26 mouse cellular contexts compared by ENCODE assay signal in genomic region chr11:121631410-121631809, GRCm38 (mm10). TPM values are rescaled to one million over a fixed set of nuclear protein-coding genes. Genes with fewer than 3 reads are reported as not detected.
DNase-seq lines count a peak whose midpoint lies in the region; ATAC-seq lines count a peak whose summit lies in the region.
"Had no signal": no experiment of that assay in that cellular context is flagged by ENCODE, and none has a peak within 500 bp of the region (broad histone marks: within the 10 kb centered on the region; RNA-seq: fewer than 3 reads in every experiment).

No protein-coding gene starts in this region.

- no peak overlapping the region for H3K4me2 ChIP-seq in forebrain, embryonic 15.5 days (replicated peaks)
- H3K4me2 ChIP-seq in forebrain, embryonic 11.5 days (ENCODE audit: low read depth, low read length, severe bottlenecking), result no peak overlapping the region
- H3K4me2 ChIP-seq in midbrain, embryonic 11.5 days, result no peak overlapping the region
- no peak overlapping the region for H3K4me2 ChIP-seq in midbrain, embryonic 13.5 days (replicated peaks)
- H3K4me2 ChIP-seq: hindbrain, embryonic 15.5 days; limb, embryonic 13.5 days; liver, embryonic 12.5 days had no signal

- H3K9me3 ChIP-seq in forebrain, embryonic 15.5 days, result no peaks in the 10 kb centered on the region
- no peaks in the 10 kb centered on the region for H3K9me3 ChIP-seq in forebrain, embryonic 11.5 days (ENCODE audit: control insufficient read depth, low read length)
- no peaks in the 10 kb centered on the region for H3K9me3 ChIP-seq in midbrain, embryonic 11.5 days (ENCODE audit: control insufficient read depth, low read length)
- no peaks in the 10 kb centered on the region for H3K9me3 ChIP-seq in midbrain, embryonic 13.5 days
- H3K9me3 ChIP-seq: embryonic facial prominence, embryonic 10.5 days; G1E; hindbrain, embryonic 15.5 days; limb, embryonic 13.5 days; liver, embryonic 12.5 days had no signal

- no peaks in the 10 kb centered on the region for H3K4me1 ChIP-seq in forebrain, embryonic 15.5 days
- H3K4me1 ChIP-seq in forebrain, embryonic 11.5 days (replicated peaks; ENCODE audit: control insufficient read depth, insufficient read depth, low read length), result no peaks in the 10 kb centered on the region
- H3K4me1 ChIP-seq in midbrain, embryonic 11.5 days (ENCODE audit: control insufficient read depth, insufficient read depth, low read length), result no peaks in the 10 kb centered on the region
- H3K4me1 ChIP-seq in midbrain, embryonic 13.5 days (replicated peaks), result no peaks in the 10 kb centered on the region
- H3K4me1 ChIP-seq: embryonic facial prominence, embryonic 10.5 days; hindbrain, embryonic 15.5 days; limb, embryonic 13.5 days; liver, embryonic 12.5 days had no signal

- H3K9ac ChIP-seq in forebrain, embryonic 15.5 days (replicated peaks), result no peak overlapping the region
- no peak overlapping the region for H3K9ac ChIP-seq in forebrain, embryonic 11.5 days (ENCODE audit: low read length)
- no peak overlapping the region for H3K9ac ChIP-seq in midbrain, embryonic 11.5 days (ENCODE audit: low read length)
- H3K9ac ChIP-seq in midbrain, embryonic 13.5 days (replicated peaks), result no peak overlapping the region
- H3K9ac ChIP-seq: hindbrain, embryonic 15.5 days; limb, embryonic 13.5 days; liver, embryonic 12.5 days had no signal

- WGBS in forebrain, embryonic 15.5 days, result 79% methylated on average over 7 of the region's 7 CpGs
- 88% methylated on average over 7 of the region's 7 CpGs for WGBS in forebrain, embryonic 11.5 days
- WGBS in midbrain, embryonic 11.5 days, result 95% methylated on average over 7 of the region's 7 CpGs
- 93% methylated on average over 7 of the region's 7 CpGs for WGBS in midbrain, embryonic 13.5 days

- H3K27ac ChIP-seq in forebrain, embryonic 15.5 days (replicated peaks), result 0 out of 2 replicates have a peak overlapping the region, but pooled peaks have one; percentile 38
- no peak overlapping the region for H3K27ac ChIP-seq in forebrain, embryonic 11.5 days (ENCODE audit: low read depth, low read length)
- no peak overlapping the region for H3K27ac ChIP-seq in midbrain, embryonic 11.5 days (ENCODE audit: low read depth, low read length)
- H3K27ac ChIP-seq in midbrain, embryonic 13.5 days, result no peak overlapping the region
- H3K27ac ChIP-seq: embryonic facial prominence, embryonic 10.5 days; hindbrain, embryonic 15.5 days; limb, embryonic 13.5 days; liver, embryonic 12.5 days; stomach, postnatal 0 days had no signal

- H3K27me3 ChIP-seq in forebrain, embryonic 15.5 days, result no peaks in the 10 kb centered on the region
- no peaks in the 10 kb centered on the region for H3K27me3 ChIP-seq in forebrain, embryonic 11.5 days (ENCODE audit: control insufficient read depth, insufficient read depth, low read length)
- no peaks in the 10 kb centered on the region for H3K27me3 ChIP-seq in midbrain, embryonic 11.5 days (ENCODE audit: control insufficient read depth, insufficient read depth, low read length)
- H3K27me3 ChIP-seq in midbrain, embryonic 13.5 days, result no peaks in the 10 kb centered on the region
- H3K27me3 ChIP-seq: CH12.LX; hindbrain, embryonic 15.5 days; limb, embryonic 13.5 days; liver, embryonic 12.5 days had no signal

- H3K36me3 ChIP-seq in forebrain, embryonic 15.5 days, result no peaks in the 10 kb centered on the region
- no peaks in the 10 kb centered on the region for H3K36me3 ChIP-seq in forebrain, embryonic 11.5 days (ENCODE audit: control insufficient read depth, insufficient read depth, low read length)
- no peaks in the 10 kb centered on the region for H3K36me3 ChIP-seq in midbrain, embryonic 11.5 days (ENCODE audit: control insufficient read depth, insufficient read depth, low read length)
- H3K36me3 ChIP-seq in midbrain, embryonic 13.5 days, result peaks cover 12% of the 10 kb centered on the region; the same call in 1 of the 2 replicates

- DNase-seq in forebrain, embryonic 11.5 days (ENCODE audit: low spot score), result no peak
- peak; percentile 31 for DNase-seq in midbrain, embryonic 11.5 days (ENCODE audit: low spot score, missing footprints)
- peak; percentile 45 for DNase-seq in cerebellum, adult 11-12 months
- DNase-seq in cerebellum, postnatal 10 days, result peak; percentile 58 to 70
- DNase-seq in lung, postnatal 10 days, result no peak
- no peak for DNase-seq in right cerebral cortex, postnatal 25 days
- DNase-seq: adrenal gland, adult 2 months; B cell, adult 2 months; gastrocnemius, postnatal 36 days; kidney, adult 9 months; kidney, postnatal 14 days; layer of hippocampus, postnatal 36 days; lung, adult 18-20 months; lung, postnatal 14 days; midbrain, embryonic 14.5 days had no signal

- ATAC-seq in forebrain, embryonic 15.5 days (replicated peaks), result peak; percentile 53; the same call in 1 of the 2 replicates
- no peak for ATAC-seq in forebrain, embryonic 11.5 days (replicated peaks; ENCODE audit: low FRiP score)
- ATAC-seq in midbrain, embryonic 11.5 days (ENCODE audit: low FRiP score), result no peak
- ATAC-seq in midbrain, embryonic 13.5 days, result no peak
- ATAC-seq: intestine, embryonic 16.5 days; liver, embryonic 12.5 days had no signal

- no peak overlapping the region for H3K4me3 ChIP-seq in forebrain, embryonic 15.5 days
- H3K4me3 ChIP-seq in forebrain, embryonic 11.5 days (ENCODE audit: low read depth, low read length), result no peak overlapping the region
- H3K4me3 ChIP-seq in midbrain, embryonic 11.5 days (ENCODE audit: low read depth, low read length), result no peak overlapping the region
- no peak overlapping the region for H3K4me3 ChIP-seq in midbrain, embryonic 13.5 days (replicated peaks)
- H3K4me3 ChIP-seq: embryonic facial prominence, embryonic 10.5 days; hindbrain, embryonic 15.5 days; limb, embryonic 13.5 days; liver, embryonic 12.5 days; myocyte had no signal

RNA-seq across cellular contexts. Expression of gene B3gntl1, which starts 41.5 kb away (rescaled TPM):
- 6.5 and 7.0 TPM in 2 replicates for polyA plus RNA-seq in forebrain, embryonic 15.5 days (2015; fragmentation: Nextera tagmentation; extraction: Ambion mirVana)
- 7.4 and 7.6 TPM in 2 replicates for polyA plus RNA-seq in forebrain, embryonic 11.5 days (2014; fragmentation: Nextera tagmentation; extraction: Ambion mirVana)
- polyA plus RNA-seq in midbrain, embryonic 11.5 days (2014; fragmentation: Nextera tagmentation; extraction: Ambion mirVana), result 5.2 and 5.6 TPM in 2 replicates
- 6.2 and 7.0 TPM in 2 replicates for polyA plus RNA-seq in midbrain, embryonic 13.5 days (2015; fragmentation: Nextera tagmentation; extraction: Ambion mirVana)

Comparison
In these comparisons a context has a peak if more than half of its experiments do, and no peak if none do; other contexts are left out.
1. DNase-seq: peak in midbrain, embryonic 11.5 days (single experiment), cerebellum, adult 11-12 months (single experiment) and cerebellum, postnatal 10 days (2 of 2); none in forebrain, embryonic 11.5 days (single experiment), lung, postnatal 10 days (single experiment) and right cerebral cortex, postnatal 25 days (single experiment).